Mouse (Mus musculus) cerebellum, postnatal 4 days (tissue): ENCODE measurements at regions not wholly inside any gene's neighbourhood (a gene's known extent, or its start where the extent isn't known, plus 50 kb on each side); places are given as distances from the start of the nearest gene placed in this dataset.

ENCODE experiments used
- DNase-seq, 2 experiments: peaks; one replicate each; pipeline ENCODE4 v3.0.0; 2022; ENCODE audit warnings: low spot score in 2 of 2, mixed read lengths in 1 of 2

GRCm38 (mm10) chr1:61574276-61574675, 64.3 kb upstream of the Pard3b start:
- DNase-seq, result no peak

DNA sequence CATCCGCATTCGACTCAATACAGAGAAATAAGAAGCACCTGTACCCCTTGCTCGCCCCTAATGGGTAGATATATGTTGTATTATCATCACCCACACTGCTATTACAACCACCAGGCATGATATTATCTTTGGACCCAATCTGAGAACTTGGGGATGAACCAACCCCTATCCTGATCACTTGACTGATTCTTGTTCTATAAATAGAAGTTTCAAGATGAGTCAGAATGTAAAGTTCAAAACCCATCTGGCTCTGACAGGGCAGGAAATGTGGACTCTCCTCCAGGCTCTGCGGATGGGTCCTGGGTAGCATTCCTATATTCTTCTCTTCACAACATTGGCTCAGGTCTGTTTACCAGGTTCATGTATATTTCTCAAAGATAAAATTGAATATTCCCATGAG, 61.9 kb upstream of the Pard3b start:
- DNase-seq, result no peak

- no peak for DNase-seq
Measured at GRCm38 (mm10) chr1:61587251-61587650, 51.4 kb upstream of the Pard3b start.
